Mouse (Mus musculus) liver, postnatal 0 days (tissue): Measurements from ENCODE around the gene Hist1h2bg. TPM values are rescaled to one million over a fixed set of nuclear protein-coding genes. Genes with fewer than 3 reads are reported as not detected.
A peak's percentile ranks its signal among the peaks of the same experiment; 100 is the strongest.

Experiments
- ATAC-seq: fragments of 200-750 bp; cut with Nextera tagmentation; 2 replicates; pipeline ENCODE4 v1.8.0; 2017; ENCODE audit warnings: mild to moderate bottlenecking, moderate library complexity
- DNase-seq: peaks from one replicate; pipeline ENCODE4 v3.0.0-alpha.2; 2016
- H3K27ac ChIP-seq: fragments of 300-500 bp; sonication (generic); 2 replicates; pipeline ENCODE4 v1.5.1; 2014; ENCODE audit warnings: antibody characterized with exemption, moderate library complexity, mild to moderate bottlenecking, low read depth
- H3K27me3 ChIP-seq: fragments of 300-500 bp; sonication (generic); 2 replicates; pipeline ENCODE4 v1.6.1; 2014; ENCODE audit warnings: low read length, control low read depth, mixed read lengths; ENCODE audit not compliant: insufficient read depth
- H3K36me3 ChIP-seq: fragments of 300-500 bp; sonication (generic); replicated peaks from 2 replicates; pipeline ENCODE4 v1.6.1; 2014; ENCODE audit warnings: mild to moderate bottlenecking, control low read depth, low read length, moderate library complexity, mixed read lengths; ENCODE audit not compliant: insufficient read depth
- H3K4me1 ChIP-seq: fragments of 300-500 bp; sonication (generic); 2 replicates; pipeline ENCODE4 v1.6.1; 2014; ENCODE audit warnings: antibody characterized with exemption, mild to moderate bottlenecking, control low read depth; ENCODE audit not compliant: insufficient read depth
- H3K4me2 ChIP-seq: fragments of 300-500 bp; sonication (generic); 2 replicates; pipeline ENCODE4 v1.6.1; 2014; ENCODE audit warnings: low read depth, mild to moderate bottlenecking, low read length, moderate library complexity, mixed read lengths
- H3K4me3 ChIP-seq: fragments of 300-500 bp; sonication (generic); 2 replicates; pipeline ENCODE4 v1.5.1; 2014; ENCODE audit warnings: low read depth, low read length
- H3K9ac ChIP-seq: fragments of 300-500 bp; sonication (generic); replicated peaks from 2 replicates; pipeline ENCODE4 v1.6.1; 2014; ENCODE audit warnings: mild to moderate bottlenecking, moderate library complexity
- H3K9me3 ChIP-seq: fragments of 300-500 bp; sonication (generic); 2 replicates; pipeline ENCODE4 v1.6.1; 2016; ENCODE audit warnings: mild to moderate bottlenecking, control low read depth, low read length, mixed read lengths
- CTCF ChIP-seq: sonication (generic); IDR thresholded peaks from 2 replicates; pipeline ENCODE4 v1.5.1; 2016; ENCODE audit warnings: antibody characterized with exemption, low read depth
- EP300 ChIP-seq: IDR thresholded peaks from 2 replicates; pipeline ENCODE4 v1.6.1; 2016; ENCODE audit warnings: antibody characterized with exemption, low read depth, mild to moderate bottlenecking
- WGBS: fragments of 180-500 bp; shearing (Covaris S2); extraction: QIAGEN DNeasy Blood & Tissue Kit; methylation state at CpG from one replicate; pipeline ENCODE4 v1.1.7; 2014; ENCODE audit not compliant: insufficient replicate concordance; 5-methylcytosine and 5-hydroxymethylcytosine counted together
- polyA plus RNA-seq: library from polyadenylated mRNA; unstranded; fragments of >200 nt; fragmentation: Nextera tagmentation; extraction: Ambion mirVana; gene quantifications from 2 replicates; pipeline ENCODE4 v1.2.1, GENCODE M21; 2015

Hist1h2bg gene
- polyA plus RNA-seq, 1 experiment from 2014 or later: 7.8 TPM

DNA sequence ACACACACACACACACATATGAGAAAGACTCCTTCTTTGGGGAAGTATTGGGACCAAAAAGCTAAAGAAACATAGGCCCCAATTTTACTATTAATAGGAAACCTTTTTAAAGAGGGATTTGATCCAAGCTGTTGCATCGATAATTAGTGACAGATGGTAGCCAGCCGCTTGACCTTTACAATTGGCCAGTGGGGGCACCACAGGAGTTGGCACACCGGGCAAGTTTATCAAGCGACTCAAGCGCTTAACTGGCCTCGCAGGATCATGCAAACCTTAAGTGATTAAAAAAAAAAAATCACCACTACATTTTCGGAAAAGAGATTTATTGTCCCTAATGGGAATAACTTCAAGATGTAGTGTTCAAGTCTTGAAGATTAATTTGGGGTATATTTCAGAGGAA lies 21.4 kb downstream of the Hist1h2bg start:
- 75% methylated on average over 7 of the region's 7 CpGs for whole genome bisulfite sequencing
- Histone ChIP-seq H3K27me3 (no peaks in the 10 kb centered on the region), H3K4me1 (peaks cover 35% of the 10 kb centered on the region), H3K9ac (no peak overlapping the region), H3K27ac (peak overlapping the region; percentile 78), H3K9me3 (no peaks in the 10 kb centered on the region), H3K4me3 (no peak overlapping the region), H3K4me2 (no peak overlapping the region), H3K36me3 (no peaks in the 10 kb centered on the region)
- TF ChIP-seq CTCF (no peak), EP300 (no peak)
- DNase-seq (no peak), ATAC-seq (no peak)

DNA sequence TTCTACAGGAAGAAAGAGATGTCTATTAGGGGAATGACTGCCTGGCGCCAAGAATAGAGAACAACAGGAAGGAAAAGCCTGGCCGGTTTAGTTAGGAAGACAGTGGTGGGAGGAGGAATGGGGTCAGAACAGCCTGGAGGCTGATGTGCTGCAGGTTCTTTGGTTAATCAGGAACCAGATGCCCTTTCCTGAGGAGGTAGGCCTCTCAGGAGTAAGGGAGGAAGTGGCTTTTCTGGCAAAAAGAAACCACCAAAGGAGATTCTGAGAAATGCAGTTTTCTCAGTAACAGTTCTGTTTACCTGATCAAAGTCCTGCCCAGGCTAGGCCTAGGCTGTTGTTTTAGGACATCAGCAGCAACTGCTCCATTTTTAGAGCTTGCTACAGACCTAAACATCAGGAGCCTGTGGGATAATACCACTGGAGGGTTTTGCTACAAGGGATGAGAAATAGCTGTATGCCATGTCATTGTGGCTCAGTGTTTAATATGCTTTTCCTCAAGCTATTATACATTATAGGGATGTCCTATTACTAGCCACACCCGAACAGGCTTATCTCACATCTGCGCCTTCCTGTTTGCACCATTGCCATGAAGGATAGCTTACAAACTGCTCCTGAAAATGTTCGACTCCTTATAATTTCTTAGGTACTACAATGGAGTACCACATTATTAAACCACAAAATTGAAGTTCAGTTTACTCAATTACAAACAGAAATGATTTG lies 22.0 kb downstream of the Hist1h2bg start:
- DNase-seq: no peak
- Histone ChIP-seq H3K4me2 (peak overlapping the region; percentile 24), H3K27ac (peak overlapping the region; percentile 78), H3K4me1 (peaks cover 35% of the 10 kb centered on the region), H3K36me3 (no peaks in the 10 kb centered on the region), H3K27me3 (no peaks in the 10 kb centered on the region), H3K9me3 (no peaks in the 10 kb centered on the region), H3K4me3 (no peak overlapping the region), H3K9ac (0 out of 2 replicates have a peak overlapping the region, but pooled peaks have one; percentile 42)
- TF ChIP-seq CTCF (no peak), EP300 (no peak)
- 19% methylated on average over 5 of the region's 5 CpGs for WGBS
- ATAC-seq: no peak

DNA sequence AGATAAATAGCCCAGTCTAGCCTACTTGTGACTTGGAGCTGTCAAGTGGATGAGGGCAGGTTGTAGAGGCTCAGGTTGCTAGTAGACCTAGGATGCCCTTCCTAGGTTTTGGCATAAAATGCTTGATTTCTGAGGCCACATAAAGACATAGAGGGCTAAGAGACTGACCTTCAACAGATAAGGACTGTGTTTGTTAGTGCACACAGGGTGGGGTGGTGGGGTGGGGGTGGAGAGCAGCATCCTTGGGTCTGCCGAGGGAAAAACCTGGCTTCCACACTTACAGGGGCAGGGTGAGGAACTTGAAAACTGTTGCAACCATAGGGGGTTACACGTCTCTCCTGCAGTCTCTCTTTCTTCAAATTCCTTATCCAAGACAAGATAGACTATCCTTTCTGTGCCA lies 24.0 kb downstream of the Hist1h2bg start:
- Histone ChIP-seq H3K36me3 (no peaks in the 10 kb centered on the region), H3K4me2 (peak overlapping the region; percentile 47), H3K9me3 (no peaks in the 10 kb centered on the region), H3K27ac (peak overlapping the region; percentile 84), H3K4me1 (peaks cover 30% of the 10 kb centered on the region), H3K9ac (peak overlapping the region; percentile 54), H3K27me3 (no peaks in the 10 kb centered on the region), H3K4me3 (no peak overlapping the region)
- ATAC-seq (no peak), DNase-seq (no peak)
- WGBS: 54% methylated on average over 2 of the region's 2 CpGs
- TF ChIP-seq EP300: no peak
- TF ChIP-seq CTCF: no peak

DNA sequence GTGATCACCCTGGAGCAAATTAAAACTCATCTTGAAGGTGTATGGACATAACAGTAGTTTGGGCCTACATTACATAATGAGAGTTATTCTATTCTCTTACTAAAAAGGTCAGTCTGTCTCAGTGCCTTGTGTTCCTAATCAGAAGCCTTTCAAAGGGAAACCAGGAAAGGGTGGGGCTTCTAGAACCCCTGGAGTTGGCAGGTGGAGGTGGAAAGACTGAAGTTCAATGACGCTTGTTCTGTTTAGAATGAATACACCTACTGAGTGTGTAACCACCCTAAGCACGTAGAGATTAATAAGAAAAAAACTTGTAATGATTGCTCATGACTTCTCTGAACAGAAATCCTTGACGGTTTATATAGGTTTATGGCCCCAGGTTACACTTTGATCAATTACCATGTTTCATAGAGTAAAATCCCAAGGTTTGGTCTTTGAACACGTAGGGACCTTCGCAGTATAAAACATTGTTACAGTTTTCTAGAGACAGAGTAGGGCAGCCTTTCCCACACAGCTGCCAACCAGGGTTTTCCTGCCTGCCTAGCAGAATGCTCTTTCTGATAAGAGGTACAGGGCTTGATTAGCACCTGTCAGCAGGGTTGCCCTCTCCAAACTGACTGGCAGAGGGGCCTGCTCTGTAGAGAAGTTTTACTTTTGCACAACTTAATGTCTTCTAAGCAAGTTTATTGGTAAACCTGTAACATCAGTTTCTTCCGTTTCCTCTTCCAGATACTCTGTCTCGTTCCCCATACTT lies 24.6 kb downstream of the Hist1h2bg start:
- DNase-seq (peak; percentile 40), ATAC-seq (peak; percentile 97)
- H3K9me3 ChIP-seq: no peaks in the 10 kb centered on the region
- H3K36me3 ChIP-seq: no peaks in the 10 kb centered on the region
- peak; percentile 92 for TF ChIP-seq EP300
- TF ChIP-seq CTCF: no peak
- no peak overlapping the region for H3K4me3 ChIP-seq
- no peaks in the 10 kb centered on the region for H3K27me3 ChIP-seq
- H3K4me1 ChIP-seq: peaks cover 30% of the 10 kb centered on the region
- H3K9ac ChIP-seq: peak overlapping the region; percentile 54
- H3K4me2 ChIP-seq: peak overlapping the region; percentile 47
- 60% methylated on average over 7 of the region's 7 CpGs for WGBS
- H3K27ac ChIP-seq: peak overlapping the region; percentile 84

DNA sequence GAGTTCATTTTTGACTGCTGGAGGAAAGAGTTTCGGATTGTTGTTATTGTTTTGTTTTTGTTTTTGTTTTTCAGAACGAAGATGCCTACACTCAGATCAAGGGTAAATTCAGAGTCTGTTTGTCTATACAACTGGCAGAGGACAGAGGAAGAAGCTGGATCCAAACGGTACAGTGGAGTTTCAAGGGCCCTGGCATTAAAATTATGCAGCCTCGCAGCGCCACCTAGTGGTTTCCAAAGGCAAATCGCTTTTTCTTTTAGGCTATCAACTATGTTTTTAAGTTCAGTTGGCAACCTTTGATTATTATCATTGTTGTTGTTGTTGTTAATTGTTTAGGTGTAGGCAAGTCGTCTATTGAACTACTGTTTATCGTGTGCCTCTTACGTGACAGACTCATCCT lies 26.8 kb downstream of the Hist1h2bg start:
- TF ChIP-seq EP300 (no peak; the same call in 1 of the 2 replicates), CTCF (peak; percentile 92)
- Histone ChIP-seq H3K27ac (no peak overlapping the region), H3K27me3 (no peaks in the 10 kb centered on the region), H3K4me2 (no peak overlapping the region), H3K36me3 (no peaks in the 10 kb centered on the region), H3K9me3 (no peaks in the 10 kb centered on the region), H3K4me1 (peaks cover 27% of the 10 kb centered on the region), H3K4me3 (no peak overlapping the region), H3K9ac (no peak overlapping the region)
- 7% methylated on average over 9 of the region's 9 CpGs for WGBS
- ATAC-seq: peak; percentile 20; the same call in 1 of the 2 replicates
- DNase-seq: peak; percentile 89

- H3K9me3 ChIP-seq: no peaks in the 10 kb centered on the region
- H3K27me3 ChIP-seq: no peaks in the 10 kb centered on the region
- no peak overlapping the region; the same call in 1 of the 2 replicates for H3K27ac ChIP-seq
- no peak overlapping the region for H3K4me2 ChIP-seq
- no peak for DNase-seq
- no peaks in the 10 kb centered on the region for H3K36me3 ChIP-seq
- TF ChIP-seq CTCF (no peak), EP300 (no peak)
- H3K4me3 ChIP-seq: no peak overlapping the region
- H3K9ac ChIP-seq: peak overlapping the region; percentile 38; the same call in 1 of the 2 replicates
- 63% methylated on average over 7 of the region's 7 CpGs for WGBS
- ATAC-seq: no peak
- H3K4me1 ChIP-seq: no peaks in the 10 kb centered on the region; the same call in 1 of the 2 replicates
These were observed 32.0 kb downstream of the Hist1h2bg start for GRCm38 (mm10) chr13:23603182-23603699.
